Mouse (Mus musculus) gastrocnemius, postnatal 25 days (tissue): ENCODE results near the gene F8. TPM values are rescaled to one million over a fixed set of nuclear protein-coding genes. Genes with fewer than 3 reads are reported as not detected.
A peak's percentile ranks its signal among the peaks of the same experiment; 100 is the strongest.

Experiments
- DNase-seq: peaks from one replicate; pipeline ENCODE4 v3.0.0; 2022
- total RNA-seq, 2 experiments: library from RNA; stranded (reverse); gene quantifications; 1 replicate in 1 of 2; 2 replicates in 1 of 2; pipeline ENCODE4 v1.2.3; 2021

F8 gene
- total RNA-seq, 2 experiments from 2014 or later = 0.75 to 1.1 TPM

DNA sequence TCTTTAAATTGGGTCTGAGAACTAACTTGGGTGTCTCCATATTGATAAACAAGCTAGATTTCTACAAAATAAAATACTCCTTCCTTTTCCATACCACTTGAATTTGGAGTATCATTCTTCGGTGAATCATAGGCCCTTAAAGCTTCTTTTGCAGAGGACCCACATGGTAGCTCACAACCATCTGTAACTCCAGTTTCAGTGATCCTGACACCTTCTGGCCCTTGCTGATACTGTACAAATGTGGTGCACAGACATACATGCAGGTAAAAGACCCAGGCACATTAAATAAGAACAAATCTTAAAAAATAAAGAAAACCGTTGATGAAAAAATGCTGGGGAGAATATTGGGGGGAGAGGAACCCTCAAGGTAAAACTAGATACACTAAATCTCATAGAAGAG, 244.2 kb downstream of the F8 start:
- DNase-seq = no peak

- no peak for DNase-seq
These were observed 244.7 kb downstream of the F8 start for GRCm38 (mm10) chrX:75137729-75138128.

DNA sequence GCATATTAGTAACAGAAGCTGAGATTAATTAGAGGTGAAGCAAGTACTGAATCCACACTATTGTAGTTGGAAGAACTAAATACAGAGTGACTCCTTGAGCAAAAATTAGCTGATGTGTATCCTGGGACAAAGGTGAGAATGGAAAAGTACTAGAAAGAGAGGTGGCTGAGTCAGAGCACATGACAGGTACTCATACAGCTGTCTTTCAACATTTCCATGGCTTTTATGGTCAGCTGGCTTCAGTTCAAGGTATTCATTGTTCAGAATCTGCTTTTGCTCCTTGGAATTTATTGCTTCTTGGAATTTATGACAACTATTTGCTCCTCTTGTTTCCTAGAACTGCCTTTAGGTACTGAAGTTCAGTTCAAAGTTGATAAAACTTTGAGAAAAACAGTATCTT, 245.5 kb downstream of the F8 start:
- no peak for DNase-seq

GRCm38 (mm10) chrX:75130467-75131160, 251.8 kb downstream of the F8 start, which contains the start of gene Mpp1:
TSS of gene Mpp1 (minus strand) at chrX:75131016.
- peak; percentile 86 for DNase-seq

GRCm38 (mm10) chrX:75129474-75129873, 252.9 kb downstream of the F8 start:
- no peak for DNase-seq

- DNase-seq = no peak
These were observed 254.0 kb downstream of the F8 start for GRCm38 (mm10) chrX:75128333-75128980.

DNA sequence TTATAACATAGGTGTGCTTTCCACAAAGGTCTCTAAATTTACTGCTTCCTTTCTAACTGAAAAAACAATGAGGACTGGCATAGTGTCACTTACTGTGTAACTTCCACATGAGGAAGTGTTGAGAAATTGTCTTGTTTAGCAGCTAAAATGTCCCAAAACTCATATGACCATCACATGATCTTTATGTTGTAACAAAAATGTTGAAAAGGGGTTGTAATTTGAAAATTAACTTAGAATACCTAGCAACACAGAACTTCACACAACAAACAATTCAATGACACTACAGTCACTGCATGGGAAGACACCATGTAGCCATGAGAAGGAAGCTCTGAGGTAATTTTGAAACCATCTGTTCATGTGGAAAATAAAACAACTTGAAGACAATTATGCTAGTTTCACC, 255.5 kb downstream of the F8 start:
- no peak for DNase-seq

- no peak for DNase-seq
These were observed 256.8 kb downstream of the F8 start for GRCm38 (mm10) chrX:75125606-75126005.

Other genes with a start within 250 kb of the F8 start
- not detected for gene Smim9, start 218.8 kb downstream of the F8 start, total RNA-seq
- 100 to 1,000 TPM; 189 to 200 TPM for gene Fundc2, start 216 bp downstream of the F8 start, total RNA-seq
- 1 to 10 TPM; 6.1 to 9.6 TPM for gene Cmc4, start 34.0 kb upstream of the F8 start, total RNA-seq
- gene Mtcp1, start 34.0 kb upstream of the F8 start, total RNA-seq = 1 to 10 TPM; 1.9 to 2.3 TPM
- 10 to 100 TPM; 17.0 to 18.9 TPM for gene Brcc3, start 34.0 kb upstream of the F8 start, total RNA-seq
- 10 to 100 TPM; 39.3 to 44.5 TPM for gene Vbp1, start 131.7 kb upstream of the F8 start, total RNA-seq
- under 1 TPM in 1 of 2 experiments, not detected in 1; 0.08 TPM for gene Rab39b, start 195.6 kb upstream of the F8 start, total RNA-seq